Mouse (Mus musculus): ENCODE results near the gene Olfr26.

- TF ChIP-seq CTCF (IDR thresholded peaks at IDR 0.05; ENCODE audit: control insufficient read depth, insufficient read depth, low read length) (no peak), POLR2A (IDR thresholded peaks at IDR 0.05; ENCODE audit: borderline replicate concordance, control insufficient read depth, low read depth, low read length) (no peak)
Measured at GRCm38 (mm10) chr9:38876826-38877225, 22.0 kb downstream of the Olfr26 start, which contains the start of gene Olfr926.

Data from bone marrow, adult 2 months (tissue).